Comparison of ENCODE assay signal across 17 mouse cellular contexts in genomic region chr1:84119306-84119705, GRCm38 (mm10).
"Had no signal": no experiment of that assay in that cellular context is flagged by ENCODE, and none has a peak within 500 bp of the region (broad histone marks: within the 10 kb centered on the region; RNA-seq: fewer than 3 reads in every experiment).

No protein-coding gene starts in this region.

- H3K4me3 ChIP-seq: lung, embryonic 15.5 days; megakaryocyte, embryonic 14.5 days; midbrain, embryonic 13.5 days; midbrain, embryonic 15.5 days; neural tube, embryonic 12.5 days; stomach, embryonic 15.5 days had no signal

- DNase-seq: lung, adult 2 months; lung, postnatal 14 days; lung, postnatal 36 days; right cerebral cortex, postnatal 14 days; thymus, adult 2 months; thymus, postnatal 25 days; thymus, postnatal 4 days had no signal

- H3K27me3 ChIP-seq: lung, embryonic 15.5 days; megakaryocyte, embryonic 14.5 days; midbrain, embryonic 13.5 days; midbrain, embryonic 15.5 days; neural tube, embryonic 12.5 days; stomach, embryonic 15.5 days had no signal

- H3K36me3 ChIP-seq: lung, embryonic 15.5 days; midbrain, embryonic 13.5 days; midbrain, embryonic 15.5 days; neural tube, embryonic 12.5 days; stomach, embryonic 15.5 days had no signal

- H3K9ac ChIP-seq: lung, embryonic 15.5 days; midbrain, embryonic 13.5 days; midbrain, embryonic 15.5 days; neural tube, embryonic 12.5 days; stomach, embryonic 15.5 days had no signal

- ATAC-seq: lung, postnatal 0 days; midbrain, embryonic 13.5 days; midbrain, embryonic 15.5 days had no signal

- H3K9me3 ChIP-seq: lung, embryonic 15.5 days; midbrain, embryonic 13.5 days; midbrain, embryonic 15.5 days; neural tube, embryonic 12.5 days; stomach, embryonic 15.5 days had no signal

- H3K27ac ChIP-seq: lung, embryonic 15.5 days; macrophage; midbrain, embryonic 13.5 days; midbrain, embryonic 15.5 days; neural tube, embryonic 12.5 days; stomach, embryonic 15.5 days; stomach, postnatal 0 days had no signal

- H3K4me1 ChIP-seq: lung, embryonic 15.5 days; megakaryocyte, embryonic 14.5 days; midbrain, embryonic 15.5 days; neural tube, embryonic 12.5 days; stomach, embryonic 15.5 days had no signal

- H3K4me2 ChIP-seq: lung, embryonic 15.5 days; midbrain, embryonic 11.5 days; midbrain, embryonic 13.5 days; midbrain, embryonic 15.5 days; neural tube, embryonic 12.5 days; stomach, embryonic 15.5 days had no signal
